Mouse (Mus musculus) C2C12 (cell line): Measurements from ENCODE around the gene Glis3.

Source experiments
- CTCF ChIP-seq: IDR thresholded peaks from one replicate; pipeline ENCODE4 v1.5.1; 2011; ENCODE audit not compliant: control insufficient read depth, insufficient read depth, insufficient read length
- MAX ChIP-seq: IDR thresholded peaks from one replicate; pipeline ENCODE4 v1.6.1; 2011; ENCODE audit warnings: mild to moderate bottlenecking, control low read depth

GRCm38 (mm10) chr19:28235571-28235970 lies 444.3 kb downstream of the Glis3 start:
- TF ChIP-seq CTCF (no peak), MAX (no peak)
